Mouse (Mus musculus): ENCODE data around the gene Srrt. TPM values are rescaled to one million over a fixed set of nuclear protein-coding genes. Genes with fewer than 3 reads are reported as not detected.

Gene Srrt
- polyA plus RNA-seq, 1 experiment = 226 TPM

DNA sequence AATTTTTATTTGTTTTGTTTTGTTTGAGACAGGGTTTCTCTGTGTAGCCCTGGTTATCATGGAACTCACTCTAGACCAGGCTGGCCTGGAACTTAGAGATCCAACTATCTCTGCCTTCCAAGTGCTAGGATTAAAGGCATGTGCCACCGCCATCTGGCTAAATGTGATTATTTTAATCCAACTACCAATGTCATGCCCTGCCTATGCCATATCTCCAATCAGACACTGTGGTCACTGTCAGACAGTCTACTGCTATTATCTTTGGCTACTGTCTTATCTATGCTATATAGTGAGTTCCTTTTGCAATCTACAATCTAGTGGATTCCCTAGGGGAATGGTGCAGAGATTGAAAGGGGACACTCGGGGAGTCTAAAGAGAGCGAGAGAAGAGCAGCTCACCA is 13.5 kb upstream of the Srrt start:
- no peak overlapping the region for H3K27ac ChIP-seq (ENCODE audit: insufficient read depth, low read length)
- no peak for TF ChIP-seq CTCF (IDR thresholded peaks at IDR 0.05; ENCODE audit: extremely low read depth, insufficient read depth, low read length)
- H3K4me3 ChIP-seq (ENCODE audit: insufficient read depth, low read length) = no peak overlapping the region
- no peaks in the 10 kb centered on the region for H3K4me1 ChIP-seq (ENCODE audit: control insufficient read depth, insufficient read depth, low read length)

DNA sequence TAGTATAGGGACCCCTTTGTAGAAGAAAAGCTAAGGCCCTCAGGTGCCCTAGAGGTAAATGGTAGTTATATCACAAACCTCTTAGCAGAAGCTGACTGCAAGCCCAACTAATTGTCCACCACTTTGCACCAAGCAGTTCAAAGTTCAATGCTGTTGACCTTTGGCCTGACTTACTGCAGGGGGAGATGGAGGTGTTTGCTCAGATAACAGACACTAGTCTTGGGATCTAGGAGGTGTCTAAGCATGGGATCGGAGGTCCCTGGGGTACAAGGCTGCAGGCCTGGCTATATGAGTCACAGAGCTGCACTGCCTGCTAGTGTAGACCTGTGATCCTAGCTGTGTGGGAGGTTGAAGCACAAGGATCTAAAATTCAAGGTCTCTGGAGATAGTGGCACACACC is 11.1 kb upstream of the Srrt start:
- H3K4me1 ChIP-seq (ENCODE audit: control insufficient read depth, insufficient read depth, low read length) = no peaks in the 10 kb centered on the region
- no peak for TF ChIP-seq POLR2A (IDR thresholded peaks at IDR 0.05; ENCODE audit: extremely low read depth, insufficient read depth, low read length)
- no peak for TF ChIP-seq CTCF (IDR thresholded peaks at IDR 0.05; ENCODE audit: extremely low read depth, insufficient read depth, low read length)
- H3K27ac ChIP-seq (ENCODE audit: insufficient read depth, low read length) = no peak overlapping the region
- H3K4me3 ChIP-seq (ENCODE audit: insufficient read depth, low read length) = no peak overlapping the region

DNA sequence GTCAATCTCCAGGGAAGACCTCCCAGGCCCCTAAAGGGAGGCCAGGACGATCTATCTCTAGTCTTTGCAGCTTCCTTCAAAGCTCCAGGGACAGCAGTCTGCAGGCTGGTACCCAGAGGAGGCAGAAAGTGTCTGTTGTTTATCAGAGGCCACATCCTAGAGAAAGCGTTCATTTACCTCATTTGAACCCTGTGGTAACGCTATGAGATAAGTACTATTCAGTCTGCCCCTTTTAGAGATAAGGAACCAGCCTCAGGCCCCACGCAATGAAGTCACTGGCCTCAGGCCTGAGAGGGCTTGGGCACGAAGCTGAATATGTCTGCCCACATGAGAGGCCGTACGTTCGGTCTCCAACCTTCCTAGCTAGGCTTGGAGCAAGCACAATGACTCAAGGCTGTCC is 9.9 kb upstream of the Srrt start:
- H3K27ac ChIP-seq (ENCODE audit: insufficient read depth, low read length) = no peak overlapping the region
- no peak overlapping the region for H3K4me3 ChIP-seq (ENCODE audit: insufficient read depth, low read length)
- no peaks in the 10 kb centered on the region for H3K4me1 ChIP-seq (ENCODE audit: control insufficient read depth, insufficient read depth, low read length)
- TF ChIP-seq POLR2A (IDR thresholded peaks at IDR 0.05; ENCODE audit: extremely low read depth, insufficient read depth, low read length) (no peak), CTCF (IDR thresholded peaks at IDR 0.05; ENCODE audit: extremely low read depth, insufficient read depth, low read length) (no peak)

DNA sequence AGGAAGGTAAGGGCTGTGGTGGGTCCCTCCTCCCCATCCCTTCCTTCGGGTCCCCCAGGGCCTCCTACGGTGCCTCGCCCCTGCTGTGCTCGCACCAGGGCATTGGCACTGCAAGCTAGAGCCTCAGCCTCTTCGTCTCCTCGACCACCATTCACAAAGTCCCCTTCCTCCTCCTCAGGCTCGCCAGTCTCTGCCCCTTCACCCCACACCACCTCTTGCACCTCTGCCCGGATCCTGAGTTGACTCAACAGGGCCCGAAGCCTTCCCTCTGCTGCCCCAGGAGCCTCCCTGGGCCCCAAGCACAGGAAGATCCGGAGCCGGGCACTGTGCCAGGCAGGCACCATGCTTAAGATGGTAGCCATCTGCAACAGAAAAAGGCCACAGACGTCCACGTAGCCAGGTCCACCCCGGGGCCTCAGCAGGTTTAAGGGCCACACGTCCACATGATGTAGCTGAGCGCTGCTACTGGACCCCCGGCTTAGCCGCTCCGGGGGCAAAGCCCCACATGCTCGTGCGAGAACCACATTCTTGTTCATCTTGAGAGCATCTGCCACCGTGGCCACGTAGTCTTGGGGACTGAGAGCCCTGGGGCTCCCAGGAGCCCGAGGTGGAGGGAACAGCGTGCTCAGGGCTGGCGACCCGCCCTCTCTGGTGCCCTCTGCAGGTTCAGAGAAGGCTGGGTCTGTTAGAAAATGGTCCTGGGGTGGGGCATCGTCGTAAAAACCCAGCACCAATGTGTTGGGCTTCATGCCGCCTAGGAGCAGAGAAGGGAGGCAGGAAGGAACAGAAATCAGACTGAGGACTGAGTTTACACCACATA is 7.8 kb upstream of the Srrt start:
- no peak overlapping the region for H3K4me3 ChIP-seq (ENCODE audit: insufficient read depth, low read length)
- TF ChIP-seq POLR2A (IDR thresholded peaks at IDR 0.05; ENCODE audit: extremely low read depth, insufficient read depth, low read length) (no peak), CTCF (IDR thresholded peaks at IDR 0.05; ENCODE audit: extremely low read depth, insufficient read depth, low read length) (no peak)
- no peak overlapping the region for H3K27ac ChIP-seq (ENCODE audit: insufficient read depth, low read length)
- no peaks in the 10 kb centered on the region for H3K4me1 ChIP-seq (ENCODE audit: control insufficient read depth, insufficient read depth, low read length)

DNA sequence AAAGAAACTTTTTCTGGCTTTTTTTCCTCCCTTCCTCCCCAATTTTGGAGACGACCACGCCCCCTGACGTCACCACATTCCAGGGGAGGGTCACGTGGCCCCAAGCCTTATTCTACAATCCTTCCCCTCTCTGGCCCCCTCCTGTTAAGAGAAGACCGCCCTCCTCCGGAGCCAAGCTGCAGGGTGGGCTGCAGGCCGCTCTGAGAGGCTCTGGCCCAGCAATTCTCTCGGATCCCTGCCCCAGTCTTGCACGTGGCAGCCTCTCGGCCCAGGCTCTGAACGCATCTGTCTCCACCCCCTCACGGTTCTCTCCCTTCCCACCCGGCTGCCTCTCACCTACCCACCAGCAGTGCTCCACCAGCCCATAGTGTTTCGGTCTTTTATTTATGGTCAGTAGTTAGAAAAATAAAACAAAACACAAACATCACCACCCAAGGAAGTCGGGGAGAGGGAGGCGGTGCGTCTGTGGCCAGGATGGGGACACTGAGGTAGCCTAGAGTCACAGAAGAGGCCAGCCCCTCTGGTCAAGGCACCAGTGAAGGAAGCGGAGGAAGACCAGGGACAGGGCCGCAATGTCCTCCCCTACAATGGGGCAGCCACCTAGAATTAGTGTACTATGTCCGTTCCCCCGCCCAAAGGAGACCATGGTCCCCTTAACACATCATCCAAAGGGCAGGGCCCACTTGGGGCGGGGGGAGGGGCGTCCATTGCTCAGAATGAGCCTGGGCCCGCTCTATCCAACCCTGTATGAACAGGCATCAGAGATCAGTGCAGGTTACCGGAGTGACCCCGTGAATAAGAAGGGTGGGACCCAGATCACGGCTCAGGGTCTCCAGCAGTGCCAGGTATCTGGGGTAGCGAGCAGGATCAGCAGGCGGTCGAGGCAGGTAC is 7.0 kb upstream of the Srrt start, which contains the start of gene Trip6:
TSS of gene Trip6 (minus strand) at position 212 of the 891 bp plus-strand sequence.
- Histone ChIP-seq H3K27ac (ENCODE audit: insufficient read depth, low read length) (no peak within 1 kb of the TSS), H3K4me1 (ENCODE audit: control insufficient read depth, insufficient read depth, low read length) (no peaks in the 10 kb centered on the region), H3K4me3 (ENCODE audit: insufficient read depth, low read length) (peak within 1 kb of the TSS; percentile 7)
- TF ChIP-seq CTCF (IDR thresholded peaks at IDR 0.05; ENCODE audit: extremely low read depth, insufficient read depth, low read length) (no peak), POLR2A (IDR thresholded peaks at IDR 0.05; ENCODE audit: extremely low read depth, insufficient read depth, low read length) (no peak; the same call in 1 of the 2 replicates)

DNA sequence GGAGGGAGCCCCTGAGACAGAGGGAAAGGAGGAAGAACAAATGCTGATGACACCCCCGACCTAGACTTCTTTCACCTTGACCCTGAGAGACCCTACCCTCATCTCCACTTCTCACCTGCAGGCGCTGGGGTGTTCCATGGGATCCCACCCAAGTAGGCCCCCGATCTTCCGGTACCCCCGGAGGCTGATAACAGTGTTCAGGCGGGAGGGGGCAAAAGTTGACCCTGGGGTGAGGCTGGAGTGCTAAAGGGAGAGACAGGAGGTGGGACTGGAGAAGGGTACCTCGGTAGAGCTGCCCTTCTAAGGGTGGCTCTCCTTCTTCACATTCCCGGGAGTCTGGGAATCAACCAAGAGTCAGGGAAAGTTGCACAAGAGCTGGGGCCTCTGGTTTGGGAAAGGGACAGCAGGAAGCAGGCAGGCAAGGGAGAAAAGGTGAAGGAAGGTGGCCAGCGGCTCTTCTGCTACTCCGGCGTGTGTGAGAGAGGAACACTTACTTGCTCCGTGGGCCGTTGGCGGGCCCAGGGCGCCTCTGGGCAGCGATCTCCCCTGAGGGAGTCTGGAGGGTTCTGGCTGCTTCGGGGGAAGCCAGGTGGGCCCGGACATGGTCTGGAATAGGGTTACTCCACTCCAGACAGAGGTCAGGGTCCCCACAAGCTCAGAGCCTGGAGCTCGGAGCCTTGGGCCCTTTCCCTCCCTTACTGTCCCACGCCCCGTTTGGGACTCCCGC is 6.2 kb upstream of the Srrt start:
- no peak overlapping the region for H3K27ac ChIP-seq (ENCODE audit: insufficient read depth, low read length)
- TF ChIP-seq CTCF (IDR thresholded peaks at IDR 0.05; ENCODE audit: extremely low read depth, insufficient read depth, low read length) (no peak), POLR2A (IDR thresholded peaks at IDR 0.05; ENCODE audit: extremely low read depth, insufficient read depth, low read length) (no peak)
- peak overlapping the region; percentile 7 for H3K4me3 ChIP-seq (ENCODE audit: insufficient read depth, low read length)
- no peaks in the 10 kb centered on the region for H3K4me1 ChIP-seq (ENCODE audit: control insufficient read depth, insufficient read depth, low read length)

DNA sequence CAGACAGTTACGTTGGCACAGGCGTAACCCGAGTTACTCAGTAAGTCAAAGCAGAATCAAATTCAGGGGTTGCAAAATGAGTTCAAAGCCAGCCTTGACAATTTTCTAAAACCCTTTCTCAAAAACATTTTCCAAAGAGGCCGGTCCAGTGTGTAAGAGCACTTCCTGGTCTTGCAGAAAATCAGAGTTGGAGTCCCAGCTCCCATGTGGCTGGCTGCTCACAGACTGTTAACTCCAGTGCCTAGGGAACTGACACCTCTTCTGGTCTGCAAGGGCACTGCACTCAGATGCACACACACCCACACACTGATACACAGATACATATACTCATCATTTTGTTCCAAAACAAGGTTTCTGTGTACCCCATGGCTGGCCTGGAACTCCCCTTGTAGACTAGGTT is 882 bp upstream of the Srrt start:
- Histone ChIP-seq H3K4me3 (ENCODE audit: insufficient read depth, low read length) (no peak overlapping the region; the same call in 1 of the 2 replicates), H3K27ac (ENCODE audit: insufficient read depth, low read length) (peak overlapping the region; percentile 77; the same call in 1 of the 2 replicates), H3K4me1 (ENCODE audit: control insufficient read depth, insufficient read depth, low read length) (peaks cover 9% of the 10 kb centered on the region; the same call in 1 of the 2 replicates)
- TF ChIP-seq CTCF (IDR thresholded peaks at IDR 0.05; ENCODE audit: extremely low read depth, insufficient read depth, low read length) (no peak), POLR2A (IDR thresholded peaks at IDR 0.05; ENCODE audit: extremely low read depth, insufficient read depth, low read length) (no peak)

DNA sequence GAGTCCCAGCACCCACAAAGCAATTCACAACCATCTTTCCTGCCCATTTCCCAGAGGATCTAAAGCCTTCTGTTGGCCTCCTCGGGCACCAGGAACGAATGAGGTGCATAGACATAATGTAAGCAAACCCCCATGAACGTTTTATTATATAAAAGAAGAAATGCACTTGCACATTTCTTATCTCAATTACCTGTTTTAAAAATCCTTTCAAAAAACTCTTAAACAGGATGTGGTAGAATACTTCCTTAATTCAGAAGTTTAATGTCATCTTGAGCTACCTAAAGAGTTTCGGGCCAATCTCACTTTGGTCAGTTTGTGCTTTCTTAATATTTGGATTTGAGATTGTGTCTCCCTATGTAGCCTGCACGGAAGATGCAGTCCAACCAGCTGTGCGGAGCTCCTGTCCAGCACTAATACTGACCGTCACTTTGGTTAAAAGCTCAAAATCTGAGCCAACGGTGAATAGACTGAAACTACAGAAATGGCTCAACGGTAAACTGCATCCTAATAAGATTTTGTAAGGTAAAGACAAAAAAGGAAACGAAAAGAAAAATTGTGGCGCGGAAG is 952 bp downstream of the Srrt start:
- Histone ChIP-seq H3K4me1 (ENCODE audit: control insufficient read depth, insufficient read depth, low read length) (peaks cover 9% of the 10 kb centered on the region; the same call in 1 of the 2 replicates), H3K4me3 (ENCODE audit: insufficient read depth, low read length) (peak overlapping the region; percentile 48), H3K27ac (ENCODE audit: insufficient read depth, low read length) (no peak overlapping the region)
- TF ChIP-seq CTCF (IDR thresholded peaks at IDR 0.05; ENCODE audit: extremely low read depth, insufficient read depth, low read length) = no peak
- no peak for TF ChIP-seq POLR2A (IDR thresholded peaks at IDR 0.05; ENCODE audit: extremely low read depth, insufficient read depth, low read length)

DNA sequence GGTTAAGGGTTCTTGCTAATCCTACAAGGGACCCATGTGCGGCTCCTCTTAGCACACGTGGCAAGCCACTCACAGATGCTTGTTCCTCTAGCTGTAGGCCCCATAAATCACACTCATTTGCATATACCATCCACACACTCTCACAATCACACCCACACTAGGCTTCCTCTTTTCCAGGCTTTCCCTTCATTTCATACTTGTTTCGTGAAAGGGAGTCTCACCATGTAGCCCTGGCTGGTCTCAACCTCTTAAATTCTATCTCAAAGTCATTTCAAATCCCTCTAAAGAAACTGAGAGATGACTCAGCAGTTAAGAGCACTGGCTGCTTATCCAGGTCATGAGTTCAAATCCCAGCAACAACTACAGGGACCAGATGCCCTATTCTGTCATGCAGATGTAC is 1.7 kb downstream of the Srrt start:
- Histone ChIP-seq H3K4me3 (ENCODE audit: insufficient read depth, low read length) (peak overlapping the region; percentile 48; the same call in 1 of the 2 replicates), H3K4me1 (ENCODE audit: control insufficient read depth, insufficient read depth, low read length) (peaks cover 9% of the 10 kb centered on the region; the same call in 1 of the 2 replicates), H3K27ac (ENCODE audit: insufficient read depth, low read length) (no peak overlapping the region)
- TF ChIP-seq CTCF (IDR thresholded peaks at IDR 0.05; ENCODE audit: extremely low read depth, insufficient read depth, low read length) (no peak), POLR2A (IDR thresholded peaks at IDR 0.05; ENCODE audit: extremely low read depth, insufficient read depth, low read length) (no peak)
